Mouse (Mus musculus) myocyte (in vitro differentiated cells): ENCODE results near the gene Wdr13.

Experiments
- CEBPB ChIP-seq: IDR thresholded peaks from 2 replicates; pipeline ENCODE4 v1.6.1; 2011; ENCODE audit warnings: mild to moderate bottlenecking, moderate library complexity; ENCODE audit not compliant: poor library complexity, insufficient read depth, severe bottlenecking
- E2F4 ChIP-seq: IDR thresholded peaks from one replicate; pipeline ENCODE4 v1.6.1; 2011; ENCODE audit warnings: mild to moderate bottlenecking, control low read depth, moderate library complexity; ENCODE audit not compliant: insufficient read depth
- POLR2AphosphoS2 ChIP-seq: IDR thresholded peaks from one replicate; pipeline ENCODE4 v1.6.1; 2011; ENCODE audit warnings: low read depth, control low read depth; ENCODE audit not compliant: insufficient read length
- SRF ChIP-seq: IDR thresholded peaks from one replicate; pipeline ENCODE4 v1.6.1; 2011; ENCODE audit warnings: low read depth; ENCODE audit not compliant: control insufficient read depth, insufficient read length
- TCF12 ChIP-seq: IDR thresholded peaks from one replicate; pipeline ENCODE4 v1.6.1; 2011; ENCODE audit warnings: mild to moderate bottlenecking, control low read depth; ENCODE audit not compliant: poor library complexity, insufficient read depth, severe bottlenecking
- USF1 ChIP-seq: IDR thresholded peaks from one replicate; pipeline ENCODE4 v1.6.1; 2011; ENCODE audit warnings: low read depth, mild to moderate bottlenecking, control low read depth, moderate library complexity

DNA sequence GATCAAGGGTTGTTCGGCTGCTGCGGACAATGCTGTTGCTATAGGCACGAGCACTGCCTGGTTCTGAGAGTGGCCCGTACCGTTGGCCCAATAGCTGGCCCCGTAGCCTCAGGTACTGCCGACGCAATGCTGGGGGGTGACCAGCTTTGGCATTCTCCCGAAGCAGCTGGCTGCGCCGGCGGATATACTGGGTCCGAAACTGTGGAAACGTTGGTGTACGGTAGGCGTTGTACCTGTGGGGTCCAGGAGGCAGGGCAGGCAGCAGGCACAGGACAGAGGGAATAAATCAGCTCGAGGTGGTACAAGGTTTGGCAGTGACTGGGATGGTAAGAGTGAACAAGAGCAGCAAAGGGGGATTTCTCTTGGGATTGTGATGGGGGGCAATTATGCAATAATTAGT is 1.3 kb downstream of the Wdr13 start:
- TF ChIP-seq TCF12 (no peak), E2F4 (no peak), SRF (no peak), CEBPB (no peak), USF1 (no peak), POLR2AphosphoS2 (no peak)
